16 mouse cellular contexts compared by ENCODE assay signal in the genomic region with DNA sequence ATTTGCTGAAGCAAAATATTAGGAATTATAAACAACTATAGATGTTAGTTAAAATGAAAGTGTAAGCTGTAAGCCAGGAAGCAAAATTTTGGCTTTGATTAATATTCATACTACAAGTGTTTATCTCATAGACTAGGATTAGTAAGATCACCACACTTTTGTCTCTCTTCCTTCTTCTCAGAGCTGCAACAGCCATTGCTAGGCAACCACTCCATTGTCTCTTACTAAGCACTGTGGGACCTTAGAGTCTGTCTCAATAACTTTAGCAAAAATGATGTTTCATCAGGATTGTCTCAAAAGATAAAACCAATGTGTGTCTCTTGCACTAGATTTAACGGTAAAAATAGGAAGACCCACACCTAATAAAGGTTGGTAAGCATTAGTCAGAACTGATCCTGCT.
"Had no signal": no experiment of that assay in that cellular context is flagged by ENCODE, and none has a peak within 500 bp of the region (broad histone marks: within the 10 kb centered on the region; RNA-seq: fewer than 3 reads in every experiment).

No protein-coding gene starts in this region.

- ATAC-seq: liver, embryonic 12.5 days; midbrain, embryonic 16.5 days had no signal

- H3K4me3 ChIP-seq: liver, embryonic 12.5 days; megakaryocyte, embryonic 14.5 days; neural tube, embryonic 12.5 days; stomach, embryonic 15.5 days had no signal

- H3K9ac ChIP-seq: liver, embryonic 12.5 days; liver, embryonic 14.5 days; lung, embryonic 14.5 days; neural tube, embryonic 12.5 days; stomach, embryonic 15.5 days had no signal

- H3K36me3 ChIP-seq: liver, embryonic 12.5 days; neural tube, embryonic 12.5 days; stomach, embryonic 15.5 days had no signal

- DNase-seq: lung, adult 18-20 months; lung, embryonic 14.5 days; lung, postnatal 14 days; lung, postnatal 36 days; right cerebral cortex, postnatal 14 days; thymus, adult 2 months; thymus, postnatal 25 days; thymus, postnatal 4 days had no signal

- H3K9me3 ChIP-seq: liver, embryonic 12.5 days; megakaryocyte, embryonic 14.5 days; neural tube, embryonic 12.5 days; stomach, embryonic 15.5 days had no signal

- H3K4me2 ChIP-seq: liver, embryonic 12.5 days; lung, embryonic 14.5 days; neural tube, embryonic 12.5 days; stomach, embryonic 15.5 days had no signal

- H3K27ac ChIP-seq: liver, embryonic 12.5 days; liver, embryonic 14.5 days; macrophage; neural tube, embryonic 12.5 days; stomach, embryonic 15.5 days; stomach, postnatal 0 days had no signal

- H3K4me1 ChIP-seq: liver, embryonic 12.5 days; neural tube, embryonic 12.5 days; stomach, embryonic 15.5 days had no signal

- H3K27me3 ChIP-seq: liver, embryonic 12.5 days; megakaryocyte, embryonic 14.5 days; neural tube, embryonic 12.5 days; stomach, embryonic 15.5 days had no signal
